Mouse (Mus musculus) midbrain, embryonic 12.5 days (tissue): ENCODE measurements around the gene Olfr180. TPM values are rescaled to one million over a fixed set of nuclear protein-coding genes. Genes with fewer than 3 reads are reported as not detected.

Experiments
- ATAC-seq: fragments of 200-750 bp; cut with Nextera tagmentation; 2 replicates; pipeline ENCODE4 v1.8.0; 2017; ENCODE audit warnings: low read depth, moderate TSS enrichment, moderate library complexity; ENCODE audit not compliant: low FRiP score
- H3K27ac ChIP-seq: fragments of 300-500 bp; sonication (generic); replicated peaks from 2 replicates; pipeline ENCODE4 v1.5.1; 2016; ENCODE audit warnings: mild to moderate bottlenecking
- H3K27me3 ChIP-seq: fragments of 300-500 bp; sonication (generic); 2 replicates; pipeline ENCODE4 v1.6.1; 2016; ENCODE audit warnings: mild to moderate bottlenecking
- H3K36me3 ChIP-seq: fragments of 300-500 bp; sonication (generic); 2 replicates; pipeline ENCODE4 v1.6.1; 2016
- H3K4me1 ChIP-seq: fragments of 300-500 bp; sonication (generic); 2 replicates; pipeline ENCODE4 v1.6.1; 2016
- H3K4me2 ChIP-seq: fragments of 300-500 bp; sonication (generic); replicated peaks from 2 replicates; pipeline ENCODE4 v1.6.1; 2016; ENCODE audit warnings: mild to moderate bottlenecking, moderate library complexity
- H3K4me3 ChIP-seq: fragments of 300-500 bp; sonication (generic); 2 replicates; pipeline ENCODE4 v1.5.1; 2016; ENCODE audit warnings: mild to moderate bottlenecking
- H3K9ac ChIP-seq: fragments of 300-500 bp; sonication (generic); replicated peaks from 2 replicates; pipeline ENCODE4 v1.6.1; 2016; ENCODE audit warnings: mild to moderate bottlenecking, moderate library complexity
- H3K9me3 ChIP-seq: fragments of 300-500 bp; sonication (generic); 2 replicates; pipeline ENCODE4 v1.6.1; 2016; ENCODE audit warnings: mild to moderate bottlenecking
- WGBS: fragments of 180-500 bp; shearing (Covaris S2); methylation state at CpG from one replicate; pipeline ENCODE4 v1.1.7; 2016; 5-methylcytosine and 5-hydroxymethylcytosine counted together
- polyA plus RNA-seq: library from polyadenylated mRNA; unstranded; fragments of >200 nt; fragmentation: Nextera tagmentation; extraction: Ambion mirVana; gene quantifications from 2 replicates; pipeline ENCODE4 v1.2.1, GENCODE M21; 2016

The Olfr180 gene
- not detected in 2 replicates for polyA plus RNA-seq

- Histone ChIP-seq H3K4me3 (no peak within 1 kb of the TSS), H3K27ac (no peak within 1 kb of the TSS), H3K9me3 (no peaks in the 10 kb centered on the region), H3K9ac (no peak within 1 kb of the TSS), H3K27me3 (no peaks in the 10 kb centered on the region), H3K4me1 (no peaks in the 10 kb centered on the region), H3K36me3 (no peaks in the 10 kb centered on the region), H3K4me2 (no peak within 1 kb of the TSS)
- 86% methylated on average over 4 of the region's 4 CpGs for WGBS
- ATAC-seq, result no peak
Measured at GRCm38 (mm10) chr16:58929292-58929691, at the start of gene Olfr180. TSS of gene Olfr180 (minus strand) at chr16:58929392.

GRCm38 (mm10) chr16:58928655-58929054, 537 bp downstream of the Olfr180 start, which contains the start of gene Olfr181:
TSS of gene Olfr181 (minus strand) at chr16:58928755.
- no peaks in the 10 kb centered on the region for H3K27me3 ChIP-seq
- no peak within 1 kb of the TSS for H3K27ac ChIP-seq
- no peak for ATAC-seq
- H3K4me1 ChIP-seq, result no peaks in the 10 kb centered on the region
- H3K4me3 ChIP-seq, result no peak within 1 kb of the TSS
- no peak within 1 kb of the TSS for H3K4me2 ChIP-seq
- no peak within 1 kb of the TSS for H3K9ac ChIP-seq
- no peaks in the 10 kb centered on the region for H3K9me3 ChIP-seq
- no peaks in the 10 kb centered on the region for H3K36me3 ChIP-seq
- WGBS, result 74% methylated on average over 1 of the region's 1 CpGs

GRCm38 (mm10) chr16:58891963-58892362, 37.2 kb downstream of the Olfr180 start, which contains the start of gene Olfr178:
TSS of gene Olfr178 (minus strand) at chr16:58892063.
- ATAC-seq, result no peak
- 94% methylated on average over 3 of the region's 3 CpGs for WGBS
- no peak within 1 kb of the TSS for H3K4me2 ChIP-seq
- H3K4me3 ChIP-seq, result no peak within 1 kb of the TSS
- no peaks in the 10 kb centered on the region for H3K36me3 ChIP-seq
- no peak within 1 kb of the TSS for H3K9ac ChIP-seq
- H3K4me1 ChIP-seq, result no peaks in the 10 kb centered on the region
- no peaks in the 10 kb centered on the region for H3K9me3 ChIP-seq
- no peak within 1 kb of the TSS for H3K27ac ChIP-seq
- no peaks in the 10 kb centered on the region for H3K27me3 ChIP-seq

GRCm38 (mm10) chr16:58884416-58884815, 44.8 kb downstream of the Olfr180 start:
- Histone ChIP-seq H3K9me3 (no peaks in the 10 kb centered on the region), H3K27me3 (no peaks in the 10 kb centered on the region), H3K27ac (no peak overlapping the region), H3K36me3 (no peaks in the 10 kb centered on the region), H3K9ac (no peak overlapping the region), H3K4me2 (no peak overlapping the region), H3K4me3 (no peak overlapping the region), H3K4me1 (no peaks in the 10 kb centered on the region)
- no peak for ATAC-seq
- 94% methylated on average over 2 of the region's 2 CpGs for WGBS

DNA sequence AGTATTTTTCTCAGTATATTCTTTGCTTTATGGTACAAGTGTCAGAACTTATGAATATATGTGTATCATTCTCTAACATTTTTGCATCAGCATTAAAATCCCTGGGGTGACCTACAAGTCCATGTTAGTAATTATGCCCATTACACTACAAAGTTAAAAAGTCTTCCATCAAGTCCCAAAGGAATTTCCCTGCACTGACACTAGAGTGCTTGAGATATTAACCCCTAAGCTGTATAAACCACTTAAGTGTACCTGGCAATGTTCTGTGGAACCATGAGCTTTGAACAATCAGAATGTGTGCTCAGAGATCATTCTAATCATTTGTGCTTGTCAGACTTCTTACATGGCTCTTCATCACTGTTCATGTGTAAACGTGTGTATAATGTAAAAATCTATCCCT, 54.5 kb downstream of the Olfr180 start, which contains the start of gene Olfr177:
Olfr177 (minus strand) TSS at position 101 of the 400 bp plus-strand sequence.
- Histone ChIP-seq H3K27ac (no peak within 1 kb of the TSS), H3K4me2 (no peak within 1 kb of the TSS), H3K9ac (no peak within 1 kb of the TSS), H3K4me3 (no peak within 1 kb of the TSS), H3K36me3 (no peaks in the 10 kb centered on the region), H3K4me1 (no peaks in the 10 kb centered on the region), H3K27me3 (no peaks in the 10 kb centered on the region), H3K9me3 (no peaks in the 10 kb centered on the region)
- WGBS, result 54% methylated on average over 1 of the region's 1 CpGs
- no peak for ATAC-seq

Other genes starting within 250 kb of the Olfr180 start
- gene Gpr15, start 210.3 kb downstream of the Olfr180 start, polyA plus RNA-seq, result 0.18 TPM in 1 of 2 replicates, not detected in the other
- 105 and 106 TPM in 2 replicates for gene Cldnd1, start 201.5 kb downstream of the Olfr180 start, polyA plus RNA-seq
- not detected in 2 replicates for gene Olfr172, start 166.2 kb downstream of the Olfr180 start, polyA plus RNA-seq
- gene Olfr173, start 129.1 kb downstream of the Olfr180 start, polyA plus RNA-seq, result not detected in 2 replicates
- gene Olfr175-ps1, start 102.6 kb downstream of the Olfr180 start, polyA plus RNA-seq, result not detected in 2 replicates
- gene Olfr177, start 54.6 kb downstream of the Olfr180 start, polyA plus RNA-seq, result not detected in 2 replicates
- gene Olfr178, start 37.3 kb downstream of the Olfr180 start, polyA plus RNA-seq, result not detected in 2 replicates
- not detected in 2 replicates for gene Olfr181, start 637 bp downstream of the Olfr180 start, polyA plus RNA-seq
- not detected in 2 replicates for gene Olfr183, start 66.0 kb upstream of the Olfr180 start, polyA plus RNA-seq
- gene Olfr186, start 100.9 kb upstream of the Olfr180 start, polyA plus RNA-seq, result not detected in 2 replicates
- not detected in 2 replicates for gene Olfr187, start 110.4 kb upstream of the Olfr180 start, polyA plus RNA-seq
- not detected in 2 replicates for gene Olfr190, start 148.6 kb upstream of the Olfr180 start, polyA plus RNA-seq
- not detected in 2 replicates for gene Olfr191, start 160.4 kb upstream of the Olfr180 start, polyA plus RNA-seq
- gene Olfr193, start 182.5 kb upstream of the Olfr180 start, polyA plus RNA-seq, result not detected in 2 replicates
- not detected in 2 replicates for gene Olfr194, start 191.7 kb upstream of the Olfr180 start, polyA plus RNA-seq
- gene Olfr195, start 217.7 kb upstream of the Olfr180 start, polyA plus RNA-seq, result not detected in 2 replicates
- not detected in 2 replicates for gene Olfr196, start 241.1 kb upstream of the Olfr180 start, polyA plus RNA-seq